Mouse (Mus musculus): ENCODE data around the gene Polr1d. TPM values are rescaled to one million over a fixed set of nuclear protein-coding genes. Genes with fewer than 3 reads are reported as not detected.

The Polr1d gene
- total and polyA plus RNA-seq, 2 experiments from 2014 or later, result 92.1 to 114 TPM

DNA sequence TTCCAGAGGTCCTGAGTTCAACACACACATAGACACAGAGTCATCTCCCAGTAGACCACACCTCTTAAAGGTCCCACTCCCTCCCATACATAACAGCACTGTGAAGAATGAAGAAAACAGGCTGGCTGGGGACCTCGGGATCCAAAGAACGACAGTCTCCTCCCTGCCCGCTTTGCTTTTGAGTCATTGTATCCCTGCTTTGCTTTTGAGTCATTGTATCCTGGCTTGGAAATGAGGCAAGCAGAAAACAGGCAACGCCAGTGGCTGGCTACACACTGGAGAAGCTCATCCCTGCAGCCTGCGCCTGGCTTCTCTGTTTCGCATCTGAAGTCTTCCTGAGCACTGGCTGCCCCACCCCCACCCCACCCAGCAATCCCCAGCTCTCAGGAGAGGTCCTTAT lies 40.2 kb downstream of the Polr1d start:
- Histone ChIP-seq H3K9me3 (ENCODE audit: low read length) (no peaks in the 10 kb centered on the region), H3K36me3 (ENCODE audit: insufficient read depth) (0 out of 2 replicates have a peak, but pooled peaks cover 5% of the 10 kb centered on the region), H3K4me2 (ENCODE audit: low read depth) (no peak overlapping the region), H3K4me1 (ENCODE audit: insufficient read depth) (no peaks in the 10 kb centered on the region), H3K9ac (no peak overlapping the region), H3K27me3 (ENCODE audit: insufficient read depth, low read length) (no peaks in the 10 kb centered on the region), H3K4me3 (ENCODE audit: low read depth, low read length) (no peak overlapping the region), H3K27ac (ENCODE audit: low read depth, low read length) (no peak overlapping the region)
- WGBS, result 17% methylated on average over 6 of the region's 6 CpGs
- ATAC-seq (no peak), DNase-seq (no peak)
- no peak for TF ChIP-seq CTCF (IDR thresholded peaks at IDR 0.05; ENCODE audit: low read depth)

- Histone ChIP-seq H3K4me1 (ENCODE audit: insufficient read depth) (no peaks in the 10 kb centered on the region), H3K4me2 (ENCODE audit: low read depth) (no peak overlapping the region), H3K9ac (no peak overlapping the region), H3K9me3 (ENCODE audit: low read length) (no peaks in the 10 kb centered on the region), H3K4me3 (ENCODE audit: low read depth, low read length) (no peak overlapping the region), H3K27me3 (ENCODE audit: insufficient read depth, low read length) (no peaks in the 10 kb centered on the region), H3K27ac (ENCODE audit: low read depth, low read length) (no peak overlapping the region), H3K36me3 (ENCODE audit: insufficient read depth) (no peaks in the 10 kb centered on the region)
- WGBS, result 90% methylated on average over 4 of the region's 4 CpGs
- DNase-seq, result no peak
- no peak for ATAC-seq
- peak; percentile 43 for TF ChIP-seq CTCF (IDR thresholded peaks at IDR 0.05; ENCODE audit: low read depth)
Measured at GRCm38 (mm10) chr5:147121146-147121545, 44.3 kb downstream of the Polr1d start.

- no peaks in the 10 kb centered on the region for H3K9me3 ChIP-seq (ENCODE audit: low read length)
- H3K4me2 ChIP-seq (ENCODE audit: low read depth), result no peak overlapping the region
- DNase-seq, result no peak
- H3K36me3 ChIP-seq (ENCODE audit: insufficient read depth), result no peaks in the 10 kb centered on the region
- ATAC-seq, result no peak
- H3K27me3 ChIP-seq (ENCODE audit: insufficient read depth, low read length), result no peaks in the 10 kb centered on the region
- H3K27ac ChIP-seq (ENCODE audit: low read depth, low read length), result no peak overlapping the region
- TF ChIP-seq CTCF (IDR thresholded peaks at IDR 0.05; ENCODE audit: low read depth), result no peak
- no peak overlapping the region for H3K9ac ChIP-seq
- no peaks in the 10 kb centered on the region for H3K4me1 ChIP-seq (ENCODE audit: insufficient read depth)
- 41% methylated on average over 9 of the region's 9 CpGs for WGBS
- H3K4me3 ChIP-seq (ENCODE audit: low read depth, low read length), result no peak overlapping the region
Measured at GRCm38 (mm10) chr5:147124794-147125193, 47.9 kb downstream of the Polr1d start.

GRCm38 (mm10) chr5:147125542-147126185 lies 48.8 kb downstream of the Polr1d start:
- H3K9me3 ChIP-seq (ENCODE audit: low read length), result no peaks in the 10 kb centered on the region
- no peak for ATAC-seq
- TF ChIP-seq CTCF (IDR thresholded peaks at IDR 0.05; ENCODE audit: low read depth), result no peak

DNA sequence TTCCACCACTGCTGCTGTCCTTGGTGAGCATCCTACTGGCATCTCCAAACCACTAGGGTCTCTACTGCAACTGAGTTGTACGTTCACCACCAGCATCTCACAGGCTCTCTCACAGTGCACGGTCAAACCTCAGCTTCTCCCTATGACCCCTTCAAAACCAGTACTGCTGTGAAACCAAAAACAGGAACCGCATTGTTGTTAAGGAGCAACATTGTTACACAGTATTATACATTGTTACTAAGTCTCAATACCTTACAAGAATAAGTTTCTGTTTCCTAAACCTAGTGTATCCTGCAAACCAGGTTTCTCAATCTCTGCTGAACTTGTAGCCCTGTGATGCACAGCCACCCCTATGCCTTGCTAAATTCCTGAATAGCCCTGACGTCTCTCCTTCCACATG lies 51.0 kb downstream of the Polr1d start:
- Histone ChIP-seq H3K36me3 (ENCODE audit: insufficient read depth) (no peaks in the 10 kb centered on the region), H3K27ac (ENCODE audit: low read depth, low read length) (no peak overlapping the region), H3K27me3 (ENCODE audit: insufficient read depth, low read length) (no peaks in the 10 kb centered on the region), H3K4me1 (ENCODE audit: insufficient read depth) (no peaks in the 10 kb centered on the region), H3K9me3 (ENCODE audit: low read length) (no peaks in the 10 kb centered on the region), H3K4me2 (ENCODE audit: low read depth) (no peak overlapping the region), H3K9ac (no peak overlapping the region), H3K4me3 (ENCODE audit: low read depth, low read length) (no peak overlapping the region)
- 84% methylated on average over 4 of the region's 4 CpGs for WGBS
- no peak for TF ChIP-seq CTCF (IDR thresholded peaks at IDR 0.05; ENCODE audit: low read depth)
- ATAC-seq, result no peak
- no peak for DNase-seq

More at GRCm38 (mm10) chr5:147125542-147126185, 48.8 kb downstream of the Polr1d start:
- no peaks in the 10 kb centered on the region for H3K4me1 ChIP-seq (ENCODE audit: insufficient read depth)
- H3K9ac ChIP-seq, result no peak overlapping the region
- H3K36me3 ChIP-seq (ENCODE audit: insufficient read depth), result no peaks in the 10 kb centered on the region
- no peak overlapping the region for H3K4me3 ChIP-seq (ENCODE audit: low read depth, low read length)
- H3K27me3 ChIP-seq (ENCODE audit: insufficient read depth, low read length), result no peaks in the 10 kb centered on the region
- H3K27ac ChIP-seq (ENCODE audit: low read depth, low read length), result no peak overlapping the region
- DNase-seq, result no peak
- WGBS, result 86% methylated on average over 13 of the region's 13 CpGs
- H3K4me2 ChIP-seq (ENCODE audit: low read depth), result no peak overlapping the region

DNA sequence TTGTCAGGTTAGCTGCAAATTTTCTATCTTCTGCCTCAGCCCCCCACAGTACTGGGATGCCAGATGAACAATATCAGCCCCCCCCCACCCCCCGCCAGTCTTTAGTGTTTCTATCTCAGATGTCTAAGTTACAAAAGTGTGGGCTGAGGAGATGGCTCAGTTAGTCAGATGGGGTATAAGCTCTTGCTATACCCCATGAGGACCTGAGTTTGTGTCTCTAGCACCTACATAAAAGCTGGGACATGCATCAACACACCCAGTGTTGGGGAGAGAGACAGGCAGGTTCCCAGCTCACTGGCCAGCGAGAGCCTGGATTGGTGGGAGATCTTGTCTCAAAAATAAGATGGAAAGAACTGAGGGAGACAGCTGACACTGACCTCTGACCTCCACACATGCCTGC lies 52.6 kb downstream of the Polr1d start:
- no peak for DNase-seq
- no peaks in the 10 kb centered on the region for H3K4me1 ChIP-seq (ENCODE audit: insufficient read depth)
- no peaks in the 10 kb centered on the region; the same call in 1 of the 2 replicates for H3K27me3 ChIP-seq (ENCODE audit: insufficient read depth, low read length)
- H3K9me3 ChIP-seq (ENCODE audit: low read length), result no peaks in the 10 kb centered on the region
- ATAC-seq, result no peak
- no peaks in the 10 kb centered on the region for H3K36me3 ChIP-seq (ENCODE audit: insufficient read depth)
- H3K4me3 ChIP-seq (ENCODE audit: low read depth, low read length), result no peak overlapping the region
- H3K27ac ChIP-seq (ENCODE audit: low read depth, low read length), result no peak overlapping the region
- 93% methylated on average over 2 of the region's 2 CpGs for WGBS
- H3K9ac ChIP-seq, result no peak overlapping the region
- no peak for TF ChIP-seq CTCF (IDR thresholded peaks at IDR 0.05; ENCODE audit: low read depth)
- H3K4me2 ChIP-seq (ENCODE audit: low read depth), result no peak overlapping the region

- 88% methylated on average over 4 of the region's 4 CpGs for WGBS
- no peak for TF ChIP-seq CTCF (IDR thresholded peaks at IDR 0.05; ENCODE audit: low read depth)
- no peaks in the 10 kb centered on the region for H3K36me3 ChIP-seq (ENCODE audit: insufficient read depth)
- DNase-seq (no peak), ATAC-seq (no peak)
- no peak overlapping the region for H3K4me3 ChIP-seq (ENCODE audit: low read depth, low read length)
- no peaks in the 10 kb centered on the region for H3K9me3 ChIP-seq (ENCODE audit: low read length)
- peaks cover 15% of the 10 kb centered on the region for H3K27me3 ChIP-seq (ENCODE audit: insufficient read depth, low read length)
- H3K4me1 ChIP-seq (ENCODE audit: insufficient read depth), result no peaks in the 10 kb centered on the region
- no peak overlapping the region for H3K27ac ChIP-seq (ENCODE audit: low read depth, low read length)
- no peak overlapping the region for H3K4me2 ChIP-seq (ENCODE audit: low read depth)
- no peak overlapping the region for H3K9ac ChIP-seq
Measured at GRCm38 (mm10) chr5:147131912-147132311, 55.1 kb downstream of the Polr1d start.

All from forebrain, postnatal 0 days (tissue).